Mouse (Mus musculus) adrenal gland (tissue): ENCODE measurements around the gene Itih5.

Experiments used
- intact Hi-C: fragments of 180-260 bp; cut with DNase I; formaldehyde crosslinking; loops from one replicate; pipeline ENCODE4 v1.15.1; 2025

Itih5 gene

DNA sequence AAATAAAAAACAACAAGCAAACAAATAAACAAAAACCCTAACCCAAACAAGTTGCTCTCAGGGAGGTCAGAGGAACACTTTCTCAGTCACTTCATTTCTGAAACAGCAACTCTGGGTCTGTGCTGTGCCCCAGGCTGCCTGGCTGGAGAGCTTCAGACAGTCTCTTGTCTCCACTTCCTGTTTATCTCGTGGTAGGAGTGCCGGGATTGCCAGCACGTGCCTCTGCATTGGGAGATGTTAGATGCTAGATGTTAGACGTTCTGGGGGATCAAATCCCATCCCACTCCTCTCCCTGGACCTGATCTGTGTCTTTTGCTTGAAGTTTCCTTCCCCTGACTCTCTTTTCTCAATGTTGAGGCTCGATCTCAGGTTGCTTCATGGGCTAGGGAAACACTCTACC lies 104.9 kb downstream of the Itih5 start:
- intact Hi-C loops, result no loop called here

DNA sequence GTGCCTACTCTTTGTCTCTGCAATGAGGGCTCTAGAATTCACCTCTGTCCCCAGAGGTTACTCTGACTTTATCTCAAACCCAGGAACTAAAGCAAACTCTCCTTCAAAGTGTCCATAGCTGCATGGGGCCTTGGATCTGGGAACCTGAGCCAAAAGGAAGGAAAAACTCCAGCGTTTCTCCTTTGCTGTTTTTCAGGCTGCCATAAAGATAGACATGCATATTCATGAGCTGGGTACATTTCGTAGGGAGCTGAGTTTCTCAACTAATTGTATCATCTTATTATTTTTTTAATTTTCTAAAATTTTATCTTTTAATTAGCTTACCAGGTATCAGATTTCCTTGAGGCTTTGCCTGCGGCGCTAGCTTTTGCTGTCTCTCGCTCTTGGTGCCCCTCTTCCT lies 106.7 kb downstream of the Itih5 start:
- intact Hi-C loops, result no loop called here

DNA sequence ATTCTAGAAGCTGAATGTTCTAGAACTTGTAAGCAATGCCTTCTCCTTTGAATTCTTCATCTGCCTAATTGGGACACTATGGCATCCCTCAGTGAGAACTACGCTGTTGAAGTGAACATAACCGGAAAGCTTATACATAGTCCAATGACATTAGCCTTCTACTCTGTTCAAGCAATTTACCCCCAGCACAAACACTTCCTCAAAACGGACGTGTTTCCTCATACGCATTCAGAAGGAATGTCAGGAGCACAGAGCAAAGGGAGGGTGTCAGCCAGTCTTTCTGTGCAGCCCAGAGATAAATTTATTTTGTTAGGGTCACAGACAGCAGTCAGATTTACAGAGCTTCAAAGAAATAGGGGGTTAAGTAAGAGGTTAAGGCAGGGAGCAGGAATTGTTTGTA lies 108.0 kb downstream of the Itih5 start:
- intact Hi-C loops, result no loop called here

DNA sequence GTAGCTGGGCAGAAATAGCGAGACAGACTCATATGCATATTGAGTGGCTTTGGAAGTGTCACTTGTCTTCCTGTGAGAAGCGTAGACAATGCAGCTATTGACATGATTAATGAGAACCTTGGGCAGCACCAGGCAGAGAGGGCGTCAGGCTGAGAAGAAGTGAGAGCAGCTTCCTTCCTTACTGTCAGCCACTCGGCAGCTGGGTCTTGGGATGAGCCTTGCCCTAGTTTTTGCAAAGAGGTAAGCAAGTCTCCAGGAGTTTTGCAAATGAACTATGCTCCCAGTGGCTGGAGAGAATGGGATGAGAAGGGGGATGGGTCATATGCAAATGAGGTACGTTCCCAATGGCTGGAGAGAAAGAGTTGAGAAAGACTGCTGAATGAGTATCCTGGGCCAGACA lies 109.4 kb downstream of the Itih5 start:
- intact Hi-C loops, result no loop called here

DNA sequence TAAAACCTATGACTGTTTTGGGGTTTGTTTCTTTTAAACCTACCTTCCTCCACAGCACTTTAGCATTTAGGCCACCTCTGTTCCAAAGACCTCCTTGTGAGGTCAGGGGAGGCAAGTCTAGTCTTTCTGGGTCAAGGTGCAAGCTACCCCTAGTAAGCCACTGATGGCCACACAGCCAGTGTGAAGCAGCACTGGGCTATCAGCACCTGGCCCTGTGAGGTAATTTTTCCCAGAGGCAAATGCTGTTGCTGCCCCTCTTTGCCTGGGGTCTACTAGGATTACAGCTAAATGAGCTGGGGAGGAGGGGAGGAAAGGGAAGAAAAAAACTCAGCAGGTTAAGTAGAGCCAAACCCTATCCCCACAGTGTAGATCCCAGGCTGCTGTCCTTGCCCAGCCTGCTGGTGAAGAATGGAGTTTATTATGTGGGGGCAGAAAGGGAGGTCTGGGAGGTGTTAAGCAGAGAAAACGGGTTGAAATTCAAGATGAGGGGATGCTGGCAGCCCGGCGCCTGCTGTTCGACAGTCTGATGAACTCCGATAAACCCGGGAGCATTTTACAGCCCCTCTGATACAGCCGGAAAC lies 110.6 kb downstream of the Itih5 start:
- intact Hi-C loops, result no loop called here

DNA sequence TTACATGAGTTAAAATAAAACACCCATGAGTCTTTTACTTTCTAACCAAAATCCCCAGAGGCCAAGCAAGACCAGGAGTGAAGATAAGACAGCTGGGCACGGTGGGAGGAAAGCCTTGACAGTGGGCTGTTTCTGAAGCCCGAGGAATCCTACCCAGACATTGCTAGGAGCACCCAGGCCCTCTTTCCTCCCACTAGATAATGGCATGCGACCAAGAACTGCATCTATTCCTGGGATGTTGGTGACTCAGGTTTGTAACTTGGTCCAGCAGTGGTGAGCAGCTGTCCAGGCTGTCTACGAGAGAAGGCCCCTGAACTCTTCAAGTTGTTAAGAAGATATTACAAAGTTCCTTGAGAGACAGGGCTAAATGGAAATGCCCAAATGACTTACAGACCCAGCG lies 112.5 kb downstream of the Itih5 start:
- intact Hi-C loops, result no loop called here

DNA sequence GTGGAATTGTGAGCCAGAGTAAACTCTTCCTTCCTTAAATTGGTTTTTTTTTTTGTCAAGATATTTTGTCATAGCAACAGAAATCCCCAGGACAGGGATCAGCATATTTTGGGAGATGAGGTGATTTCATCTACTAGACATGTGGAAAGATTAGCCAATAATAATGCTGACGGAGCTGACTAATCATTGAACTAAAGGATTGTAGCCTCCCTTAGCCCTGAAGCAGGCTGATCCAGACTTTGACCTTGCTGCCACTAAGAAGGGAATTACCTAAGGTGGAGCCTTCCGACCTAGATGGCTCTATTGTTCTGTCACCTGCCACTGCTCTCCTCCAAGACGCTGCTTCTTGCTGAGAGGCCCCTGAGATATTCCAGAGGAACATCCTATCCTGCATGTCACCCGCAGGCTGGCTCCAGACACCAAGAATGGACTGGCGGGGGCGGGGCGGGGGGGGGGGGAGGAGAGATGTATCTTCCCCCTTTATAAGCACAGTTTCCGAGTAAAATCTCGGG lies 119.3 kb downstream of the Itih5 start:
- intact Hi-C loops, result no loop called here

DNA sequence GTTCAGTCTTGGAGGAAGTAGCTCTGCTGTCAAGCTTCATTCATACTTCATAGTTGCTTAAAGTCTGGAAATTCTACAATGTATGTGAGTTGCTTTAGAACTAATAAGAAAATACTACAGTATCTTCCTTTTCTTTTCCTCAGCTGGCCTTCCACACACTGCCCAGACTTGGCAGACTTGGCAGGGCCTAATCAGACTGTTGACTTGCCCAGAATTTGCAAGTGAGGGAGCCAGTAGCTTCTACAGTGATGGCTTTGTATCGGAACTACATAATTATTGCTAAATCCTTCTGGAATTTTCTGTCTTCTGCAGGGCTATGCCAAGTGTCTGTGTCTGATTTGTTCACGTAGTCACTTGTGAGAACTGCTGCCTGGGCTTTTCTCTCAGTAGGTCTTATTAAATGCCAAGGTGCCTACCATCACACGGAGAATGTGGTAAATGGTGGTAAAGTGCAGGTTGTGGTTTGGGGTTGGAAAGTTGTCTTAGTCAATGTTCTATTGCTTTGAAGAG lies 120.2 kb downstream of the Itih5 start:
- intact Hi-C loops, result no loop called here

DNA sequence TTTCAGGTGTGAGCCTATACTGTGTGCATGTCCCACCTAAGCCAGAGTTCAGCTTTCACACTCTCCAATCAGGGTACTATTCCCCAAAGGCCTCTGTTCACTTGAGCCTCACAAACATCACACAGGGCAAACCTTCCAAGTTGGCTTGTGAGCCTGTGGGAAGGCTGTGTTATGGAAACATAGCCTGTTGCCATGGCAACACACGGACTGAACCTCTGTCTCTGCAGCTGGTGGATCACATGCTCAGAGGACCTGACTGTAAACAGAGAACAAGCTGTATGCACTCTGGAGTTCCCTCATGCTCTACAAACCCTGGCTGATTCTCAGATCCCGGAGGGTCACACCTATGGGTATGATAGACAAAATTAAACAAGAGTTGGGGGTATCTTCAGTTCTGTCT lies 122.8 kb downstream of the Itih5 start:
- intact Hi-C loops, result no loop called here

DNA sequence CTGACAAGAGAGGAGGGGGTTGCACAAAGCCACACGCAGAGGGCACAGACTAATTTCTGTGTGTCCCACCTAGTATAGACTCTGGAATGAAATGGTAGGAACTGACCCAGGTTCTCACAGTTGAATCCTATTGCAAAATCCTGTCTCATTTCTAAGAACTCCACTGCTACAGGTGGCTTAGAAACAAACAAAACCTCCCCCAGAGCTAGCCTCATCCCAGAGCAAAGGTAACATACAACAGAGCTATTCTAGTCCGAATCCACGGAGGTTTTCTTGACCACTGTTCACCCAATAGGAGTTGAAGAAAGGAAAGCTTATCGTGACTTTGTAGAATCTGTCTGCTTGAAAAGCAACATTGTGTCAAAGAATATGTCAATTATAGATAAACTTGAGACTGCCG lies 130.3 kb downstream of the Itih5 start:
- intact Hi-C loops, result no loop called here

DNA sequence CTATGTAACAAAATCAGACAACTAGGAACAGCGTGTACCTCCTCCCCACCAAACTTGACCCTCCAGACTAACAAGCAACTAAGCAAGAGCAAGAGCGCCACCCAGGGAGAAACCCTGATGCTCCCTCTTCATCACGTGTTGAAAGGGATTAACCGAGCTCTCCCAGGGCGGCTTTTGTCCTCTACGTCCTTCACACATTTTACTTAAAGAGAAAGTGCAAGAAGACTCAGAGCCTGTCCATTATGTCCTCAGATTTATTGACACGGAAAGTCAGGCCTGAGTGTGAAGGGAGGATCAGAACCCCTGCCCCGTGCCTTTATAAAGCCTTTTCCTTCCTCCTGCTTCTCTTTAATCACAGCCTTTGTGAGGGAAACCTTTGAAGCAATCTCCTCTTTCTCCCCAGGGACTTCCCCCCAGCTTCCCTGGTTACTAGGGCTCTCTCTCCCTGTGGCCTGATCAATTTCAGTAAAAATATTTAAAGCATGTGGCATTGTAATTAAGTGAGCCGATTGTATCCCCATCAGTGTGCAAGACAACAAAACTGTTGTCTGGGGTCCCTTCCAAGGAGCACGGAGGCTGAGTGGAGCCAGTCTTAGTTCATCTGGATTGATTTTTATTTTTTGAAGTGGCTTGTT lies 131.4 kb downstream of the Itih5 start:
- intact Hi-C loops, result loop anchor here (5.0 kb wide), 1 partner anchor 1612 kb away; no protein-coding TSS in a partner anchor

DNA sequence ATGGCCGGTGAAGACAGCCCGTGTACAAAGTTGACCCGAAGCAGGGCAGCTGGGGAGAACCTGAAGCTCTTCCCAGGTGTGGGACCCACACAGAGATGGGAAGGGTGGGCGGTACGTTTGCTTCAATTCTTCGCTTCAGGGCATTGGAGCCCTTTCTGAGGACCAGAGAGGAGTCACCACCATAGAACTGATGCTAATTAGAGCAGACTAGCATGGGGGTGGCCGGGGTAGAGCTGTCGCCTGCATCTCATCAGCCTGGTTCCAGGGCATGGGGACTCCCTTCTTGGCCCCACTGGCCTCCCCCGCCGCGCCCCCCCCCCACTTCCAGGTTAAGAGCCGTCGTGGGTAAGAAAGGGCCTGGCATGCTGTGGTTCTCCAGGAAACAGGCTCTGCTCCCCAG lies 132.6 kb downstream of the Itih5 start:
- intact Hi-C loops, result loop anchor here (5.0 kb wide), 1 partner anchor 1614 kb away; no protein-coding TSS in a partner anchor

DNA sequence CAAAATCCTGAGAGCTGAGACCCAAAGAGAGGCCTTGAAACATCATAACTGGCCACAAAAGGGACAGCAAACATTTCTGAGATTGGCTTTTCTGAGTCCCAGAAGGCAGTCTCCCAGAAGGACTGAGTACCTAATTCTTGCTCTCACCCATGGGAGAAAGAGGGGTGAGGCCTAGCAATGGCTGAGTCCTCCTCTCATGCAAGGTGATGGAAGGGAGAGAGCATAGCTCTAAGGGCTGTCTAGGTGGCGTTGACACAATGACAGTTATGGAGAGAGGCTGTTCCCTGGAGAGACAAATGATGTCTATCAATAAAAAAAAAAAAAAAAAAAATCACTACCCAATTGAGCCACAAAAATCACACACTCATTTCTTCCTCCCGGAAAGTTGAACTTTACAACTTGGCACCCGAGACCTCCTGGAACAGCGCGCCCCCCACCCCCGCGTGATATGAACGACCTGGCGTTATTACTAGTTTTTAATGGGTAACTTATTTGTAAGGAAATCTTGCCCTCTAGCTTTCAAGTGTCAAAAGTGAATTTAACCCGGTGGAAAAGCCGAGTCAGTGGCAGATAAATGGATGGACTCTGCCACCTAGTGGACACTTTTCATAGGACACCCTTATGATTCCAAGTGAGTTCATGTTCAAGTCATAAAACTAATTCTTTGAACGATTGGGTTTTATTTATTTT lies 134.9 kb downstream of the Itih5 start:
- intact Hi-C loops, result loop anchor here (1.0 to 5.0 kb wide), 3 partner anchors 145 to 1616 kb away; no protein-coding TSS in a partner anchor

DNA sequence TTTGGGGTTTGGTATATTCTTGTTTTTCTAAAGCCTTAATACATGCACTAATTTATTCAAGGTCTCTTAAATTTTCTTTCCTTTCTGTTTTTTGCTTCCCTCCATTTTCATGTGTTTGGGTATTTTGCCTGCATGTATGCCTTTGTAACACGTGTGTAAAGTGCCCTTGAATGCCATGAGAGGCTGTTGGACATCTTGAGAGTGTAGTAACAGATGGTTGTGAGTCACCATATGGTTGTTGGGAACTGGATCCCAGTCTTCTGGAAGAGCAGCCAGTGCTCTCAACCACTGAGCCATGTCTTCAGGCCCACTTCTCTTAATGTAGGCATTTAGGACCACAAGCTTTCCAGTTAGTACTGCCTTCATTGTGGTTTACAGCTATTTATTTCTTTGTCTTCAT lies 135.5 kb downstream of the Itih5 start:
- intact Hi-C loops, result loop anchor here (1.0 to 5.0 kb wide), 3 partner anchors 146 to 1617 kb away; no protein-coding TSS in a partner anchor

DNA sequence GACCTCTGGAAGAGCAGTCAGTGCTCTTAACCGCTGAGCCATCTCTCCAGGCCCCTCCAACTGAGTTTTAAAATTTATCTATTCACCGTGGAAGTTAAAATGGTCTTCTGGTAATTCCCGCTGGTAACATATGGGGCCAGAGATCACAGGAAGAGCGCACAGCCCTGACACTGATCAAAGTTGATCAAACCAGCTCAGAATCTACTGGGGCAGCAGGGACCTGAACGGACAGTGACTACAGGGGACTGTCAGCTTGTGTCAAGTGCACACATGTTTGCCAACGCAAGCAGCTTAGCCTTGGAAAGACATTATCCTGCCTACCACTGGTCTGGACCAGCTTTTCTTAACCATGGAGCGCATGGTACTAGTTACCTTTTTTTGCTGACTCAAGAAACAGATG lies 136.7 kb downstream of the Itih5 start:
- intact Hi-C loops, result no loop called here

DNA sequence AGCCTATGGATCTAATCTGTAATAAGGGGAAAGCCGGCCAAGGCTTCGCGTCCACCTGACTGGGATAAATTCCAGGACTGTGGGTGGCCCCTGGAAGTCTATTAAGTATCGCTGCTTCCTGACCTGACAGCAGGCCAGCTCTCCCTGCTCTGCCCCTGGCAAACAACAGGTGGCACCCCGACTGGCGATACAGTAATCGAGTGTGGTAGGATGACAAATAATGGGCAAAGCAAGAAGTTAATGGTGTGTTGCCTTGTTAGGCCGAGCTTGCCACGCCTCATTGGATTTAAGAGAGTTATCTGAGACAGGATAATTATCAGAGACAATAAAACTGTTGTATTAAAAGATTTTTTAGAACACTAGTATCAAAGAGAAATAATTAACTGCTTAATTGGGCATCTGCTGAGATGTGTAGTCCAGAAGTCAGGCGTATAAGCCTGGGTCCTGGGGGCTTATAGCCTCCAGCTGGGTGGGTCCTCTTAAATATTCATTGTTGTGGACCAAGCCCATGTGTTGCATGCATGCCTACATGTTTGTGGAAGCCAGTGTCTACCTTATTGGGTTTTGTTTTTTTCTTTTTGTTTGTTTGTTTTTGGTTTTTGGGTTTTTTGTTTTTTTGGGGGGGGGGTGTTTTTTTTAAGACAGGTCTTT lies 140.3 kb downstream of the Itih5 start:
- intact Hi-C loops, result no loop called here

DNA sequence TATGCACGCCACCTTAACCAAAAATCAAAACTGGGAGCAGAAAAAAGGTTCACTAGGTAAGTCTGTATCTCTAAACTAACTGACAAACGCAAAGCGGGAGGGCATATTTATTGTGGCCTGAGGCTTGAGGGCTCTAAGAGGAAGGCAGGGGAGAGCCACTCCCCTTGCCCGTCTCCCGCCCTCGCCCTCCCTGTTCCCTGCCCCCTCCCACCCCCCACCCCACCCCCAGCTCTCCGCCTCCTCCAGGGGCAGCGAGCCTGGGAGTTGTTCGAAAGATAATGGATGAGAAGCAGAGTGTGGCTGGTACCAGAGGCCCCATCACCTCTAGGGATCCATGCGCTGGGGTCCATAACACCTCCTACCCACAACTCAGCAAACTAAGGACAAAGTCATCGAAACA lies 142.5 kb downstream of the Itih5 start:
- intact Hi-C loops, result no loop called here

DNA sequence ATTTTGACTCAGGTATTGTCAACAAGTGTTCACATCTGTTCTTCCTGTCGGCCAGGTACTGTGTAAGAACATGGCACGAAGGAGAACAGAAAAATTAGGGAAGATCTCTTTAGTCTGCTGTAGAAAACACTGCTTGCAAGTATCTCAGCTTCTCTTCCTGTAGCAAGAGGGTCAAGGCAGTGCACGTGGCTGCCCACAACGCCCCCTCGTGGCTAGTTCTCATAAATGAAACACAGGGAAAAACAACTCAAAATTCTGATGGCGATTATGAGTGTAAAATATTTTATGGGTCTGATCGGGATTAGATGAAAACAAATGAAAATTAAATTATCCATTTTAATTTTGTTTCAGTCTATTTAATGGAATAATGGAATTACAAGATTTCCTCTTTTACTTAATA lies 146.9 kb downstream of the Itih5 start:
- intact Hi-C loops, result no loop called here

DNA sequence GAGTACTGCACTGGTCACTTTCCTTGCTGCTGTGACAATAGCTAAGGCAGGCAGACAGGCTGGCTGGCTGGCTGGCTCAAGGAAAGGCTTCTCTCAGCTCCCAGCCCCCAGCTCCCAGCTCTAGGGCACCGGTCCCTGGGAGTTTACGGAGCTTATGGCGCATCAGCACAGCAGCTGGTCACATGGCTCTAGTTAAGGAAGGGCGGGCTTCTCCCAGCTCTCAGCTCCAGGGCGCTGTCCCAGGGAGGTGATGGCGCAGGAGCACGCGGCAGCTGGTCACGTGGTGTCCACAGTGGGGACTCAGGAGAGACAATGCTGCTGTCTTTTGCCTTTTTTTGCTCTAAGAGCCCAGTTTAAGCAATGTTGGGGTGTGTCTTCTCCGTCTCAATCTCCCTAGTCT lies 147.4 kb downstream of the Itih5 start:
- intact Hi-C loops, result no loop called here

DNA sequence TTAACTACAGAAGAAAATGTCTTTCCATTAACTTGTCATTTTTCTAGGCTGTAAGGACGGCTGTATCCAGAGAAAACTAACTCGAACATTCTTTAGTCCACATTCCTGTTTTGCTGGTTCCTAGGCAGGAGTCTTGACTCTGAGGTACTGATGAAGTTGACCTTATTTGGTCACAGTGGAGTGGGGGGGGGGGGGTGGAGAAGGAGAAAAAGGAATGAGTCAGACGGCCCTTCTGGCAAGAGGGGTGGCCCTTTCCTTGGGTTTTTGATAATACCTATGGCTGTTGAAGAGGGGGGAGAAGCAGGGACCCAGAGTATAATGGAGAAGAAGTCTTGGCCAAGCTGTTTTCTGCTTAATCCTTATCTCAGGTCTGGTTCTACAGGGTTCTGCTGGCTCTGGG lies 148.0 kb downstream of the Itih5 start:
- intact Hi-C loops, result no loop called here

DNA sequence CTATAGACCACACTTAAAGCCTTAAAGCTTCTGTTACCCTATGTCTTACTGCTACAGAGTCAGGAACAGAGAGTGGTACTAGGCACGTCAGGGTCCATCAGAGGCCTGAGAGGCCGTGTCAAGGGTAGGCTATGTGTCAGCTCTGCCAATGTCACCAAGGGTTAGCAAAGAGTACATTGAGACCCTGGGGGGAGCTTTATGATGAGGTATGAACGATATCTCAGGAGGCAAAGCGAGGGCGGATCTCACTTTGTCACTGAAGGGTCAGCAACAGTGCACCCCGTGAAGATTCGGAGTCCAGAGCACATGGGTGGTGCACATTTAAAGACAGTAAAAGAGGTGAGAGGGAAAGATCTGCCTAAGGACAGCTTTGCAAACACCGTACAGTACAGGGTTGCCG lies 148.6 kb downstream of the Itih5 start:
- intact Hi-C loops, result no loop called here

DNA sequence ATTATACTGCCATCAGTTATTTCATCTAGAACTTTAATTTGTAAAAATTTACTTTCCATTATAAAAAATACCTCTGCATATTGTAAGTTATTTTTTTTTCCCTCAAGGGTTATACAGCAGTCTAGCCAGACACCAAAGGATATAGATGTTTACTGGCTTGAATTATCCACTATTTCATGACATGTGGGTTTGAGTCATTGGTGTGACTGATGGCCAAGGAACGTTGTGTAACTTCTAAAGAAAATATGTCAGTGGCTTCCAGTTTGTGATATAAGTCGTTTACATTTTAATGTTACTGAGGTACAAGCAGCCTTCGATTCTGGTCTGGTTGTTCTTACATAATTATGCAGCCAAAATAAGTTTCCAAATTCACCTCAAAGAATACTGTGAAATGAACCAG lies 151.5 kb downstream of the Itih5 start:
- intact Hi-C loops, result no loop called here
